Mouse (Mus musculus) kidney, adult 9 months (tissue): Measurements from ENCODE around the gene Rai14.
A peak's percentile ranks its signal among the peaks of the same experiment; 100 is the strongest.
"Not testable (repeated sequence)": the region's sequence is repeated elsewhere in the genome, so short reads cannot be mapped to it uniquely, and the experiment has no call there.

Source experiments
- DNase-seq: peaks from one replicate; pipeline ENCODE4 v3.0.0; 2022

The Rai14 gene

DNA sequence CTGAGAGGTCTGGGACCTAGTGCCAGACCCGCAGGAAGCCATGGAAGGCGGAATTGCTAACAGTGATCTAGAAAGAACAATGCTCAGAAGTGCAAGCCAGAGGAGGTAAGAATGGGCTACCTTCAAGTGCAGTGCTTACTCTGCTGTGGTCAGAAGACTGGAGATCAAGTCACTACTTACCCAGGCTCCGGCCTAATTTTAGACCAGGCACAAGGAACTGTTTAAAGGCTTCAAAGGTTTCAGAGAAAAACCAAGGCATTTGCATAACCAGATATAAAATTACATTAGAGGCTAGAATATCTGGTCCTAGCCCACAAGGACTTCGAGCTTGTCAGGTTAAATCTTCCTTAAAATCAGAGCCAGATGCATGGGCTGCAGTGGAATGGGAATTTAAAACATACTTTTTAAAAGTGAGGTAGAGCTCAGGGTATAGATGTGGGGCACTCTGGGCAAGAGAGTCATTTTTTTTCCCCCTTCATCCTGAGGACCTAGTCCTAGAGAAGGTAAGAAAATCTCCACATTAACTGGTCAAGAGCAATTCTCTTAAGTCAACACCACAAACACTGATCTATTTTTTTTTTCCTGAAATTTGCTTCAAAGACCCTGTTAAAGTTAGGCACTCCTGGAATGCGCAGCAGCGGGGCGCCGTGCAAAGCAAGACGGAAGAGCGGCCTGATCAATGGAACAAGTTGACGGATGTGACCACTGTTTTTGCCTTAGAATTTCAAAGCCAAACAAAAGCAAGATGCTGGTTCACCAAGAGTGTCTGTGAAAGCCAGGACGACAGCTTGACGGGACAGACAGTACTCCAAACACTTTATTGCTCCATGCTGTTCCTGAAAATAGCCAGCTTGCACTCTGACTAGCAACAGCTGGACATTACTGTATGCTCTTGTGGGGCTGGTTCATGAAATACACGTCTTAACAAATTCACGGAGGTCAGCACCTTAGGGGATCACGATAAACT lies 115.9 kb downstream of the Rai14 start:
- DNase-seq = peak; percentile 32

DNA sequence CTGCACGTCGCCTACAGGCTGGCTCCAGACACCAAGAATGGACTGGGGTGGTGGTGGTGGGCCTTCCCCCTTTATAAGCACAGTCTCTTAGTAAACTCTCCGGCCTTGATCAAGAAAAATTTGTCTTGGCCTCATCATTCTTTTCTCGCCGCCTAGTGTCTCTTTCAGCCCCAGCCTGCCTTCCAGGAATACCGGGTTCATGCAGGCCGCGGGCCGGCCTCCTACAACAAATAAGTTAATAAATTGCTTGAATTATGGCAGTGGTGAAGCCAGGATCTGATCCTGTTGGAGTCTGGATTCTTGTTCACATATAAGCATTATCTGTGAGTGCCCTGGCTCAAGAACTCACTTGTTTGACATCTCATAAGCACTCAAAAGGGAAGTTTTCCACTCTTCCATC lies 117.6 kb downstream of the Rai14 start:
- peak; percentile 33 for DNase-seq

DNA sequence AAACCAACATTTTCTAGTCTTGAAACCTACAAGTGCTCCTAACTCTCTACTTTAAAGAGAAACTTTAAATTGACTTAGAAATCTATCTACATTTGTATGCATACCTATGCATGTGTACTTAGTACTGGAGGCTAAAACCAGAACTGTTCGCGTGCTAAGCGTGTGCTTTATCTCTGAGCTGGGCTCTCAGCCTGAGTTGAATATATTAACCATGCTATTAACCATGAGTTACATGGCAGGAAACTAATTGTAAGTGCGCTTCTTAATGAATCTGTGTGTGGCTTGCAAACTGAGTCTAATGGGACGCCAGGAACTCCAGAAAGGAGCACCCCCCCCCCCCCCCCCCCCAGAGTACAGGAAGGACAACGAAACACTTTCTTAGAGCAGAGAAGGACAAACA lies 119.0 kb downstream of the Rai14 start:
- no peak for DNase-seq

DNA sequence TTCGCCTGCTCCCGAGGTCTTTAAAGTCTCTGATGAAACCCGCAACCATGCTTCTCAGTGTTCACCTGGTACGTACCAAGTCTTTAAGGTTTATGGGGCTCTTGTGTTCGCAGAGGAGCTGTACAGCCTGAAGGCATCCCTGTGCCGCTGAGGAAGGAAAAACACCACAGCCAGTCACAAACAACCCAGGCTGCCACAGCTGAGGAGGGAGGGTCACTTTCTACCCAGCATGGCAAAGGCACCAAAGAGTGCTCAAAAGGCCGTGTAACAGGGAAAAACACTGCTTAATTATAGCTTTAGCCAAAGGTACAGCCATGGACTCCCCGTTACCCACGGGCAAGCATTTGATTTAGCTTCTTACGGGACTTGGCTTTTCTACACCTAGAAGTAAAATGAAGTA lies 119.5 kb downstream of the Rai14 start:
- DNase-seq = no peak

DNA sequence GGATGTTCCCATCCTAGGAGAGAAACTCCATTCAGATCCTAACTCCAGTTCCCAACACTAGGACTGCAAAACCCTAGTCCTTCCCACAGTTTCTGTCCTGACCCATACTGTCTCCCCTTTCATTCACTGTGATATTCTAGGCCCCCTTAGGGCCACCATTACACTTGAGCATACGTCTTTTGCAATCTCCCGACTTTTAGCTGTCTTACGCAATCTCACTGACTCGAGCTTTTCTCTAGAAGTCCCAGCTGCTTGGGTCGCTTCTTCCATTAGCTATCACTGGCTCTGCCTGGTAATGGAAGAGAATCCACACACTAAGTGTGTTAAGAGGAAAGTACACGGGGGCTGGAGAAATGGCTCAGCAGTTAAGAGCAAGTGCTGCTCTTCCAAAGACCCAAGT lies 121.3 kb downstream of the Rai14 start:
- DNase-seq = no peak

DNA sequence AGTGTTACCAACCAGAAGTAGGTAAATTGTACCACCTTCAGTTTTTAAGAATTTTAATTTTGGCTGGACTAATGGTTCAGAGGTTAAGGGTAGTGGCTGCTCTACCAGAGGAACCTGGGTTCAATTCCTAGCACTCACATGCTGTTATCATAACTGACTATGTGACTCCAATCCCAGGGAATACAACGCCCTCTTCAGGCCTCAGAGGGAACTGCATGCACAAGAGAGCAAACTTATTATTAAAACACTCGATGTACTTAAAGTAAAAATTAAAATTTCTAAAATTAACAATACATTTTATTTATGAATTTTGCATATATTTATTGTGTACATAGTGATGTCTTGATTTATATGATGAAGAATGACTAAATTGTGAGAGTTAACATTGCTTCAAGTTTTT lies 127.9 kb downstream of the Rai14 start:
- DNase-seq = no peak

DNA sequence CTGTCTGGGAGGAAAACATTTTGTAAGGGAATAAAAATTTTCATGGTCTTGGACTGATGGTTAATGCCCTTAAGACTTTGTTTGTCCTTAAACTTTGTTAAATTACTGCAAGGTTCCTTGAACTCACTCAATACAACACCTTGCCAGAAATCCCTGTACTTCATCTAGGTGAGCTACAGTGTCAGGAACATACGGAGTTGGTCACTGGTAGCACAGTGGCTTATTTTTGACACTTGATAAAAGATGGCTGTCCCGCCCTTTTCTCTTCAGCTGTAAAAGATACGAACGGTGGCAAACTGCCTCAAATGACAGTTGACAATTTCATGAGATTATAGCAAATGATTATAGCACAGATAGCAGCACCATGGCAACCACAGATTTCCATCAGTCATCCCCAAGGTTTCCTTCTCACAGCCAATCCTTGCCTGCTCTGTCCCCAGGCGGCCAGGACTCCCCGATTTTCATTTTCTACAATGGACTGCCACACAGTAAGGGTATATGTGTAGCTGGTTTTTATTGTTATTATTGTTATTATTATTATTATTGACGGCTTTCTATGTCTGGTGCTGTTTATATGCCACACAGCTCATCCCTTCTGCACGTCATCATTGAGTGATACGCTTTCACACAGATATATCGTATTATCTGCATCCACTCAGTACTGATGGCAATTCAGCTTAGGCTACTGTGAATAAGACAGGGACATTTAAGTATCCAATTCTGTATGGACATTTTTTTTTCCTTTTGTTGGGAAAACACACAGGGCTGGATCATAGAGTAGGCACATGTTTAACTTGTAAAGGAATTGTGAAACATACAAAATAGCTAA lies 129.9 kb downstream of the Rai14 start:
- no peak for DNase-seq

DNA sequence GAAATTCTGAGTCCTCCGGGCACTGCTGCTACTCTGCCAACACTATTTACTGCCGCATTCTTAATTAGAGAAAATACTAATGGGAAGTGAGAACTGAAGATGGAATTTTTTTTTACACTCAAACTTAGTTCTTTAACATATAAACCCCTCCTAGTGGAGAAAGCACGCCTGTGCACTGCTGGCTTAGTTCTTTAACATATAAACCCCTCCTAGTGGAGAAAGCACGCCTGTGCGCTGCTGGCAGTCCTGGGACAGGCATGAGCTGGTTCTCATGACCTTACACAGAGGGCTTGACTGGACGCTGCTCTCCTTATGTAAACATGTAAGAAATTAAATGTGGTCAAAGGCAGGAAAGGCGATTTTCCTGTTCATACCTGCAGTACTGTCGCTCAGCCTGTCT lies 131.0 kb downstream of the Rai14 start:
- peak; percentile 80 for DNase-seq

DNA sequence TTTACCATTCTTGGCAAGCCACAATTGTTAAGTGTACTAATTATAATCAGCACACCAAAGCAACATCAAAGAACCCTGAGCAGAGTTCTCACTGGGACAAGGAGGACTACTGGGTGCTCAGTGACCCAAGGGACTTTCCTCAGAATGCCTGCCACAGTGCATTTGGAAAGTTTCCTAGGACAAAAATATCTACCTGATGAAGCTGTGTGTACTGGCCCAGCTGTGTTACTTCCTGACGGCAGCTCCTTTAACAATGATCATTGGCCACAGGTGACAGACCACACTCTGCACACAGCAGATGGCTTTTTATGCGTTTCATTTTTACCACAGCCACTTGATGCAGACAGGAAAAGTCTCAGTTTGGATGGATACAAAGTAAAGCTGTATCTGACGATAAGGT lies 135.3 kb downstream of the Rai14 start:
- DNase-seq = no peak

DNA sequence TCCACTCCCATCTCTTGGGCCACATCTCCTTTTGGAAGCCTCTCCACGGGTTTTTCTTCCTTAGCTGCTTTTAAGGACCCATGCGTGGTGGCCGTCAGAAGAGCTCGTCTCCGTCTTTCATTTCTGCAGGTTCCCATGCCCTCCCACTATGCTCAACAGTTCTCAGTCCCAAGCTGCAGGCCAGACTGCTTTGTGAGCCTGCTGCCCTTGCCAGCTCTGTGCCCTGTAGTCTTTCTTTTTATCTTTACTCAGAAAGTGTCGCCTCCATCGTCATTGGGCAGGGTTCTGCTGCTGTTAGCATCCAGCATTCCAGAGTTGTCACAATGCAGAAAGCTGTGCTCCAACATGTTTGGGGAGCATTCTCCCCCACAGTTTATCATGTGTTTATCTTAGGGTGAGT lies 147.9 kb downstream of the Rai14 start:
- no peak for DNase-seq

DNA sequence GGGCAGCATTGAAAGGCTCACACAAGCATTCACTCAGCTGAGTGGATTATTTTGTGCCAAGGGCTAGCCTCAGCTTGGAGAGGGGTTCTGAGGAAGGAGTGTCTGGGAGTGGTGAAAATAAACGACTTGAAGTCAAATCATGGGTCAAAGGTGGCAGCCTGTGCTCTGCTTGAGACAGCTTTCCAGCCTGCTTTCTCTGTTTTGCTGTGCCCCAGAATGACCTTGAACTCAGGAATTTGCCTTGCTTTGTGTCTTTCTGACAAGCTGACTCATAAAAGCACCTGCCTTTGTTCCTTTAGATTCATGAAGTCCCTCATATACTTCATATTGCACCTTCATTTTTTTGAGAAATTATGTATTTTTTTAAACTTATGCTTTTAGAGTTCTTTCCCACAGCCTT lies 150.2 kb downstream of the Rai14 start:
- DNase-seq = no peak

DNA sequence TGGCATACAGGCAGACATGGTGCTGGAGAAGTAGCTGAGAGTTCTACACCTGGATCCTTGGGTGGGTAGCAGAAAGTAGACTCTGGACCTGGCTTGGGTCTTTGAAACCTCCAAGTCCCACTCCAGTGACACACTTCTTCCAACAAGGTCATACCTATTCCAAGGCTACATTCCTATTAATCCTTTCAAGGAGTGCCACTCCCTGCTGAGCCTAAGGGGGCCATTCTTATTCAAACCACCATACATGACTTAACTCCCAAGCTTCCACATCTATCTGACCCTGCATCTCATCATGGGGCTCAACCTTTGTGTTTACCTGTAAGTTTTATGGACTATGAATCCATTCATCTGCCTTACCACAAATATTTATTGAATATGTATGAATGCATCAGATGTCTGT lies 152.1 kb downstream of the Rai14 start:
- no peak for DNase-seq

DNA sequence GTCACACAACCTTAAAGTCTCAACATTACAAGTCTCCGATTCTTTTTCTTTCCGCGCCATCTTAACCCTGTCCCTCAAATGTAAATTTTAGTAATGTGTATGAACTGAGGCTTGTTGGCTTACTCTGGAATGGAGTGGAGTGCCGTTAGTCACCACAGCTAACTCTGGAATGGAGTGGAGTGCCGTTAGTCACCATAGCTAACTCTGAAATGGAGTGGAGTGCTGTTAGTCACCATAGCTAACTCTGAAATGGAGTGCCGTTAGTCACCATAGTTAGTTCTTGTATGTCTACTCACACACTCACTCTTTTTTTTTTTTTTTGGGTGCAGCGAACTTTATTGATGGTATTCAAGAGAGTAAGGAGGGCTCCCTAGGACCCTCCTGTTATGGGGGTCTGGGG lies 154.4 kb downstream of the Rai14 start:
- DNase-seq = no peak

DNA sequence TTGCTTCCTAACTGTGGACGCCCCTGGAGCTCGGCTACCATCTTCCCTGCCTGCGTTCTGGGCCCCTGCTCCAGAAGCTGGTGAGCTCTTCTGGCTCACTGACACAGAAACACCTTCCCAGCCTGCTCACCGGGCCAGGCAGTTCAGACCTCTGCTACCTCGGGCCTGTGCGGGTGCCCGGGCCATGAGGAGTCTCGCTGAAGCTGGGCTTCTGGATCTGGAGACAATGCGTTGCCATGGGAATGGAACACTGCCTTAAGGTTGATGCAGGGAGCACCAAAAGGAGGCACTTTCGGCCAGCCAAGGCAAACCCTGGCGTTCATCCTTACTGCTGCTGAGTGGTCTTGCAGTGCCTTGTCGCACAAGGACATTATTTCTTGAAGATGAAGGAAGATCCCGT lies 156.0 kb downstream of the Rai14 start, which contains the start of gene Ttc23l:
TSS of gene Ttc23l (minus strand) at position 204 of the 400 bp plus-strand sequence.
- no peak for DNase-seq

DNA sequence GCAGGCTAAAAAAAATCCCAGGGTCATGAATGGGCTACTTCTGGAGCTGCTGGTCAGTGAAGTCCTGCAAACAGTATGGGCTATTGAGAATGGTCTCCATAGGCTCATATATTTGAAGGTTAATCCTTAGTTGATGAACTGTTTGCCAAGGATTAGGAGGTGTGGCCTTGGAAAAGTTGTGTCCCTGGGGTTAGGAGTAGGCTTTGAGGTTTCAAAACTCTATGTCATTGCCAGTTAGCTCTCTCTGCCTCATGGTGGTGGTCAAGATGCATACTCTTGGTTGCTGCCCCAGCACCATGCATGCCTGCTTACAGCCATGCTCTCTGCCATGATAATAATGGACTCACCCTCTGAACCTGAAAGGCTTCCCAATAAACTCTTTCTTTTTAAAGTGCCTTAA lies 160.1 kb downstream of the Rai14 start:
- no peak for DNase-seq

DNA sequence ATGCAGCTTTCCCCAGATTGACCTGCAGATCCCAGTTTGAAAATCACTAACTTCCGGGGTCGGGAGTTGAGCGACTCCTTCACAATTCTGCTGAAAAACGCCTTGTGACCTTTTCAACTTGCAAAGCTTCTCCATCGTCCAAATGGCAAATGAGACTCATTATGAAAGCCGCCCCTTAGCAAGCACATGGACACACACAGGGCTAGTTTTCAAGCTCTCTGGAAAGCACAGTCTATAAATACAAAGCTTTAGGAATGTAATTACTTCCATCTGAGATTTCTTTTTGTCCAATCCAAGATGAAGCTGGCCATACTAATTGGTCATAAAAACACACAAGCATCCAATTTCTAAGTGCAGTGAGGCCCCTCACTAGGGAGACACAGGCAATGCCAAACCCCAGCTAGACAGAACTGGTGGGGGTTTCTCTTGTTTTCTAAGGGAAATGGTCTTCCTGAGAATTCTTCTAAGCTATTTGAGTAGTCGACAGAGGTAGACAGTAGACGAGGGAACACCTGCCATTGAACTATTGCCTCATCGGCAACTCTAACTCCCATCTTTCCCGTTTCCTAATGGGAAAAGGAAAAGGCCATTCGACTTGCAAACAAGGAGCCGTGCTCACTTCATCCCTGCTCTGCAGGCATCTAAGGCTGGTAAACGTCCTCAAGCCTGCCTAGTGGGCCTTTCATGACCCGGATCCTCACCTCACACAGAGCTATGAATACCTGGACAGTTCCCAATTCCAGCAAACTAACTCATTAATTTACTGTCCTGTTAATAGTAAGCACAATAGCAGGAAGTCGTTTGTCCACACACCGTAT lies 173.9 kb downstream of the Rai14 start:
- DNase-seq = peak; percentile 40

DNA sequence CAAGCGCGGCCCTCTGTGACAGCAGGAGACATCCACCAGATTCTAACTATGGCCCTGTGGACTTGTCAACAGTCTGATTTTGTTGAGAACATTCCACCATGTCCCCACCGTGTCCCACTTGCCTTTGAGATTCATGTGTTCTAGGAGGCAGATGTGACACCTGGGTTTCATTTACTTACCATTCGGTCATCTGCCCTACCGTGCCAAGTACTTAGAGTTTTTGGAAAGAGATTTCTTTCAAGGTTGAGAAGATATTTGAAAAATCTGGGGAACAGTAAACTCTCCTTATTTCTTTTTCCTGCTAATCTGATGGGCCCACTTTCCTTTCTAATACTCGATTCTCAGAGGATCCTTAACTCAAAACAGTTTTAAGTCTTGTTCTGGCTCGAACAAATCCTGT lies 178.5 kb downstream of the Rai14 start:
- no peak for DNase-seq

DNA sequence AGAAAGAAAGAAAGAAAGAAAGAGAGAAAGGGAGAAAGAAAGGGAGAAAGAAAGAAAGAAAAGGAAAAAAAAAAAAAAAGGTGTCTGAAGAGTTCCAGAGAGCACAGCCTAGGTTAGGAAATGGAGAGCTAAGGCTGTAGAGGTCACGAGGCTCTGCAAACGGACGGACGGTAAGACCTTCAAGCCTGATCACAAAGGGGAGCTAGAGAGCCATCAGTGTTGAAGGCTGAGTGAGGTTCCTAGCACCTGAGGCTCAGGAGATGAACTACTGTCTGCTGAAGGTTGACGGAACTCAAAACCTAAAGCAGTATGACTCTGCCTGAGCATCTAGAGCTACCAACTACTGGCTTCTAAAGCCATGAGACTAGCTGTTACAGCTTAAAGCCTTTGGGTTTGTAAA lies 179.8 kb downstream of the Rai14 start:
- DNase-seq = no peak

DNA sequence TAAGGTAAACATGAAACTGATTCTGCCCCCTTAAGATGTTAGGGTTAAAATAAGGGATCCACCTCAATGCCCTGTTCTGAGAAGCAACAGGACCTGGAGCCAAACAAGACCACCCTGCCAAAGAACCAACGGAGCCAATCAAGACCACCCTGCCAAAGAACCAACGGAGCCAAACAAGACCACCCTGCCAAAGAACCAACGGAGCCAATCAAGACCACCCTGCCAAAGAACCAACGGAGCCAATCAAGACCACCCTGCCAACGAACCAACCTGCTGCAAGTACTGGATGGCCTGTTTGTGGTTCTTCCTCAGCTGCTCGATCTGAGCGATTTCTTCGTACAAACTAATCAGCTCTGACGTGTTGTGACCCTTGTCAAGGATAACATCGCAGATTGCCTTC lies 181.1 kb downstream of the Rai14 start:
- DNase-seq = not testable (repeated sequence)

DNA sequence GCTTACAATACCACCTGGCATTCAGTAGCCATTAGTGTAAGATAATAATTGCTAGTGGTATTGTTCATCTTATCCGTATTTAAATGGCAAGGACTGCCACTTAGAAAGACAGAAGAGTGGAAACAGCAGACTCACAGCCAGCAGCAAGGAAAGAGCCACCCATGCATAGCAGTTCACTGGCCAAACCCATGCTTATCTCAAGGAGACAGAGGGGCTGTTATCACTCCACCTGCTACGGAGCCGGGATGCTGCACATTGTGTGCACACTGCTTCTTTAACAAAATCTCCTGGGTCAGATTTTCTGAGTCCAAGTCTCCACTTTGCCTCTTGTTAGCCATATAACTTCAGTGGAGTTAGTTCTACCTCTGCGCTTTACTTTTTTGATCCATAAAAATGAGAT lies 183.1 kb downstream of the Rai14 start:
- DNase-seq = no peak

DNA sequence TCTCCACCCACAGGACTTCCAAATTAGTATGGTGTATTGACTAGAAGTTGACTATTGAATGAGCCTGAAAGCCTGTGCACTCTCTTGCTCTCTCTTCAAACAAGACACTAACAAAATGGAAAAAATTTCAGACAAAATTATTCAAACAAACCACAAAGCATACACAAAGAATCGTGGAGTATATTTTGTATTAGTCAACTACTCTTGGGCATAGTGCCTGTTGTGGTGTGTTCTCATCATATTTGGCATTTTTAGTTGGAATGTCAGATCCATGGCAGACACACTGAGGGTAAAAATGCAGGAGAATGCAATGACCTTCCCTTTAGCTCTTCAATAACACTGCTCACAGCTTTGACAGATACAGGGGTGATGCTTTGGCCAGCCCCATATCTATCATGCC lies 188.5 kb downstream of the Rai14 start:
- DNase-seq = no peak
